Mouse (Mus musculus) myocyte (in vitro differentiated cells): ENCODE data around the gene Rsc1a1.

ENCODE experiments used
- CEBPB ChIP-seq: IDR thresholded peaks from 2 replicates; pipeline ENCODE4 v1.6.1; 2011; ENCODE audit warnings: mild to moderate bottlenecking, moderate library complexity; ENCODE audit not compliant: poor library complexity, insufficient read depth, severe bottlenecking
- E2F4 ChIP-seq: IDR thresholded peaks from one replicate; pipeline ENCODE4 v1.6.1; 2011; ENCODE audit warnings: mild to moderate bottlenecking, control low read depth, moderate library complexity; ENCODE audit not compliant: insufficient read depth
- MAX ChIP-seq: IDR thresholded peaks from one replicate; pipeline ENCODE4 v1.6.1; 2011; ENCODE audit warnings: low read depth, mild to moderate bottlenecking, control low read depth
- MYOG ChIP-seq, 3 experiments: IDR thresholded peaks; one replicate each; pipeline ENCODE4 v1.6.1; 2011; ENCODE audit warnings: control low read depth in 2 of 3, low read depth in 2 of 3, mild to moderate bottlenecking in 2 of 3; ENCODE audit not compliant: insufficient read length in 2 of 3, control insufficient read depth in 1 of 3, insufficient read depth in 1 of 3
- POLR2A ChIP-seq: IDR thresholded peaks from one replicate; pipeline ENCODE4 v1.6.1; 2011; ENCODE audit warnings: low read depth, mild to moderate bottlenecking, control low read depth, moderate library complexity; ENCODE audit not compliant: insufficient read length
- POLR2AphosphoS2 ChIP-seq: IDR thresholded peaks from one replicate; pipeline ENCODE4 v1.6.1; 2011; ENCODE audit warnings: low read depth, control low read depth; ENCODE audit not compliant: insufficient read length
- SRF ChIP-seq: IDR thresholded peaks from one replicate; pipeline ENCODE4 v1.6.1; 2011; ENCODE audit warnings: low read depth; ENCODE audit not compliant: control insufficient read depth, insufficient read length
- TCF12 ChIP-seq: IDR thresholded peaks from one replicate; pipeline ENCODE4 v1.6.1; 2011; ENCODE audit warnings: mild to moderate bottlenecking, control low read depth; ENCODE audit not compliant: poor library complexity, insufficient read depth, severe bottlenecking
- USF1 ChIP-seq: IDR thresholded peaks from one replicate; pipeline ENCODE4 v1.6.1; 2011; ENCODE audit warnings: low read depth, mild to moderate bottlenecking, control low read depth, moderate library complexity

DNA sequence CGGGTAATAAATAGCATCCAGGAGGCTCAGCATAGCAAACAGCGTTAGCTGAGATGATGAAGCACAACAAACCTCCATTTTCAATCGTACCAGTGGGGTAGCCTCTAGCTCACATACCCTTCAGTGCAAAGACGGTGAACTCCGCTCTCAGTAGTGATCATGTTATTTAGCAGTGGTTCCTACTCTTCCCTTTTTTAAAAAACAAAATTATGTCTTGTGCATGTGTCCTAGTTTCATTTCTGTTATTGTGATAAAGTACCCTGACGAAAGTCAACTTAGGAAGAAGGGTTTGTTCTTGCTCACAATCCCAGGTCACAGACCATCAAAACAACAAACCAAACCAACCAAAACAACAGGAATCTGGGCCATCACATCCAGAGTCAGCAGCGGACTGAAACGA, 39.4 kb downstream of the Rsc1a1 start:
- TF ChIP-seq MYOG (IDR thresholded peaks at IDR 0.05; ENCODE audit: control insufficient read depth in 1 of 3, insufficient read depth in 1 of 3, insufficient read length in 2 of 3, low read depth in 2 of 3) (no peak), POLR2A (no peak), CEBPB (no peak), SRF (no peak), MAX (no peak), E2F4 (no peak), POLR2AphosphoS2 (no peak), TCF12 (no peak), USF1 (no peak)
